Mouse (Mus musculus): Measurements from ENCODE around the gene Usp24.
"Not testable (repeated sequence)": the region's sequence is repeated elsewhere in the genome, so short reads cannot be mapped to it uniquely, and the experiment has no call there.

Usp24 gene

GRCm38 (mm10) chr4:106318208-106318607 is 2.2 kb downstream of the Usp24 start:
- DNase-seq (ENCODE audit: extremely low read depth, low read depth): no peak

- DNase-seq (ENCODE audit: extremely low read depth, low read depth): no peak
Measured at GRCm38 (mm10) chr4:106318976-106319375, 3.0 kb downstream of the Usp24 start.

- no peak for DNase-seq (ENCODE audit: extremely low read depth, low read depth)
Measured at GRCm38 (mm10) chr4:106322846-106323245, 6.8 kb downstream of the Usp24 start.

- DNase-seq (ENCODE audit: extremely low read depth, low read depth): no peak
Measured at GRCm38 (mm10) chr4:106323318-106323717, 7.3 kb downstream of the Usp24 start.

- DNase-seq (ENCODE audit: extremely low read depth, low read depth): peak; percentile 42
Measured at GRCm38 (mm10) chr4:106327436-106327835, 11.4 kb downstream of the Usp24 start.

- DNase-seq (ENCODE audit: extremely low read depth, low read depth): peak; percentile 74
Measured at GRCm38 (mm10) chr4:106328704-106329103, 12.7 kb downstream of the Usp24 start.

GRCm38 (mm10) chr4:106329171-106329570 is 13.2 kb downstream of the Usp24 start:
- DNase-seq (ENCODE audit: extremely low read depth, low read depth): not testable (repeated sequence)

- DNase-seq (ENCODE audit: extremely low read depth, low read depth): no peak
Measured at GRCm38 (mm10) chr4:106330371-106330819, 14.4 kb downstream of the Usp24 start.

GRCm38 (mm10) chr4:106333071-106333470 is 17.1 kb downstream of the Usp24 start:
- no peak for DNase-seq (ENCODE audit: extremely low read depth, low read depth)

- DNase-seq (ENCODE audit: extremely low read depth, low read depth): no peak
Measured at GRCm38 (mm10) chr4:106333584-106333983, 17.6 kb downstream of the Usp24 start.

GRCm38 (mm10) chr4:106335858-106336257 is 19.8 kb downstream of the Usp24 start:
- DNase-seq (ENCODE audit: extremely low read depth, low read depth): no peak

GRCm38 (mm10) chr4:106347664-106348063 is 31.7 kb downstream of the Usp24 start:
- no peak for DNase-seq (ENCODE audit: extremely low read depth, low read depth)

- DNase-seq (ENCODE audit: extremely low read depth, low read depth): not testable (repeated sequence)
Measured at GRCm38 (mm10) chr4:106355025-106355424, 39.0 kb downstream of the Usp24 start.

GRCm38 (mm10) chr4:106370013-106370412 is 54.0 kb downstream of the Usp24 start:
- DNase-seq (ENCODE audit: extremely low read depth, low read depth): no peak

GRCm38 (mm10) chr4:106375857-106376256 is 59.8 kb downstream of the Usp24 start:
- DNase-seq (ENCODE audit: extremely low read depth, low read depth): peak; percentile 50

- DNase-seq (ENCODE audit: extremely low read depth, low read depth): no peak
Measured at GRCm38 (mm10) chr4:106378839-106379572, 63.0 kb downstream of the Usp24 start.

- no peak for DNase-seq (ENCODE audit: extremely low read depth, low read depth)
Measured at GRCm38 (mm10) chr4:106381131-106381530, 65.1 kb downstream of the Usp24 start.

GRCm38 (mm10) chr4:106389908-106390307 is 73.9 kb downstream of the Usp24 start:
- DNase-seq (ENCODE audit: extremely low read depth, low read depth): no peak

- no peak for DNase-seq (ENCODE audit: extremely low read depth, low read depth)
Measured at GRCm38 (mm10) chr4:106409621-106410020, 93.6 kb downstream of the Usp24 start.

- DNase-seq (ENCODE audit: extremely low read depth, low read depth): no peak
Measured at GRCm38 (mm10) chr4:106419256-106419655, 103.2 kb downstream of the Usp24 start.

GRCm38 (mm10) chr4:106419791-106420190 is 103.8 kb downstream of the Usp24 start:
- DNase-seq (ENCODE audit: extremely low read depth, low read depth): no peak

GRCm38 (mm10) chr4:106422597-106422996 is 106.6 kb downstream of the Usp24 start:
- DNase-seq (ENCODE audit: extremely low read depth, low read depth): no peak

GRCm38 (mm10) chr4:106424560-106424959 is 108.5 kb downstream of the Usp24 start:
- DNase-seq (ENCODE audit: extremely low read depth, low read depth): no peak
